Mouse (Mus musculus): Measurements from ENCODE around the gene Msi2.

Msi2 gene

GRCm38 (mm10) chr11:88614527-88615305 is 103.6 kb downstream of the Msi2 start:
- no peak for DNase-seq (ENCODE audit: low read depth, low spot score)

DNA sequence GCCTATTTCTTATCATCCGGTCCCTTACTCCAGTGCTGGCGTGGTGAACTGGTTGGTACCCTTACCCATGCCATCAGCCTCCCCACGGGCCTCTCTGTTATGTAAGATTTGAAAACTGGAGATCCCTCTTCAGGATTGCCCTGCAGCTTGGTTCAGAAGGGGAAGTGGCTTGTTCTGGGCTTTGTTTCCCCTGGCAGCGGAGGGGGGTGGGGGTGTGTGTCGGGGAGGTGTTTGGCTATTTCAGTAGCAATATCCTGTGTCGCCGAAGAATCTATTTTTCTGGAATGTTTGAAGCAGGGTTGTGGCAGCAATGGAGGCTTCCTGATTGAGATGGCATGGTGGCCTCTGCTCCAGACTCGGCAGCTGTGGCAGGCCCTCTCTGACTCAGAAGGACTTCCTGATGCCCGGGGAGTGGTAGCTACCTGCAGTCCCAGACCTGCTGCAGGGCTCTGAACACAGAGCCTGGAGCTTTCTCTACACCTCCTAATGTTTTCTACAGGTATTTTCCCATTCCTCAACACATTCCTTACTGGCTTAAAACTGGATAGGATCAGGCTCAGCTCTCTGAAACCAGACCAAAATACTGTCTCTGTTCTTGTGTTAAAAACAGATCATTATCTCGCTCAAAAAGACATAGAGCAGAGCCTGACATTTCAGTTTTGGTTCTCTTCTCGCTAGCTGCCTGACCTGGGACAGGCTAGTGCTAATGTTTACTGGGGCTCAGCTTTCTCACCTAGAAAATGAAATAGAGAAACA is 104.4 kb downstream of the Msi2 start:
- no peak for DNase-seq (ENCODE audit: low read depth, low spot score)

- no peak for DNase-seq (ENCODE audit: low read depth, low spot score)
Observed at GRCm38 (mm10) chr11:88613008-88613407, 105.3 kb downstream of the Msi2 start.

DNA sequence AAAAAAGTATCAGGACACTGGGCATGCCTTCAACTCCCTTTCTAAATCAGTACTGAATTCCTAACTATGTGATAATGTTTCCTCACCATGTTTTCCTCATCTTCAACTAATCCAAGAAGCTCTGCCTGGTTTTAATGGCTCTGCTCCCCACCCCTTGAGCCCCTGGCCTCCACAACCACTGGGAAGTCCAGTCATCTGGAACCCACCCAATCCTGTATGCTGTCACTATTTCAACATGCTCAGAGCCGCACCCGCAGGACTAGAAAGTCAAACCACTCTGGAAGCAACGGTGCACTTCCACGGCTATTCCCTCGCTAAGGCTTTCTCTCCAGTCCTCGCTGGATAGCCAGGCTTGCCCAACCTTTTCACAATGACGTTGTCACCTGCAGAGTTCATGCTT is 106.2 kb downstream of the Msi2 start:
- DNase-seq (ENCODE audit: low read depth, low spot score), result no peak

- no peak for DNase-seq (ENCODE audit: low read depth, low spot score)
Observed at GRCm38 (mm10) chr11:88610809-88611208, 107.5 kb downstream of the Msi2 start.

DNA sequence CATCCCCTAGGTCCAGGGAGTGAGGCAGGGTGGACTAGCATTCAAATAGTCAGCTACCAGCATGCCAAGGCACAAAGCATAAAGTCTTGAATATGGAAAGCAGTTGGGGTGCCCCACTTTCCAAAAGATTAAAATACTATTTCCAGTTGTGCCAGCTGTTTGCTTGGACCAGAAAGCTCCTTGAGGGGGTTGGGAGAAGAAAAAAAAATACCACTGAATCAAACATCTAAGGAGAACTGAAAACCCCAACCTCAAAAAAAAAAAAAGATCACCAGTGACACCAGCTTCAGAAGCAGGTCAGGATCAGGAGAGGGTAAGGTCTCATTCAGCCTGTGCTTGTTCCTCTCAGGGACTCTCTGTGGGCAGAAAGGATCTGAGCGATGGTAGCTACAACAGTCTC is 108.2 kb downstream of the Msi2 start:
- no peak for DNase-seq (ENCODE audit: low read depth, low spot score)

- no peak for DNase-seq (ENCODE audit: low read depth, low spot score)
Observed at GRCm38 (mm10) chr11:88608584-88608983, 109.7 kb downstream of the Msi2 start.

DNA sequence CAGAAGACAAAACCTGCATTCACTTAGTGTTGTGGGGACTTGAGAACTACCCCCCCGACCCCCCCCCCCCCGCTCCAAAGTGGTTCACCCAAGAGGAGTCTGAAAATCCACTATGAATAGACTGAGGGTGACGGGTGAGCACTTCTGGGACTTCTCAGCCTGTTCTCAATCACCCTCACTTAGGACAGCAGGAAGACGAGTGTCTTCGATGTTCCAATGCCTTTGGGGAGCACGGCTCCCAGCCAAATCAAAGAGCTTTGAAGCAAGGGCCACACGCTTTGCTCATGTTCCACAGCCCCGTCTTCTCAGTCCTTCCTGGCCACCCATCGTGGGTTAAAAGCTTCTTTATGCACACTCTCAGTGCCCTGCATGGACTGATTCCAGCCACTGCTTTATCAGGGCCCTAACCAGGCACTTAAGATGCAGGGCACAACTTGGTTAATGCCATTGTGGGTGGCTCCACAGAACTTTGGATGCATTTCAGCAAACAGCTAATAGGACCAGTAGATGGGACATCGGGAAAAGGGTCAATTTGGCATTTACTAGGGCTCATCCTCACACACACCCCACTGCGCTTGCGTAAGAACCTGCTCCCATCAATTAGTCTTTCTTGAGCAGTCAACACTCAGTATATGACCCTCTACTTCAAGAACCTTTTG is 110.5 kb downstream of the Msi2 start:
- no peak for DNase-seq (ENCODE audit: low read depth, low spot score)

GRCm38 (mm10) chr11:88605771-88606170 is 112.5 kb downstream of the Msi2 start:
- no peak for DNase-seq (ENCODE audit: low read depth, low spot score)

DNA sequence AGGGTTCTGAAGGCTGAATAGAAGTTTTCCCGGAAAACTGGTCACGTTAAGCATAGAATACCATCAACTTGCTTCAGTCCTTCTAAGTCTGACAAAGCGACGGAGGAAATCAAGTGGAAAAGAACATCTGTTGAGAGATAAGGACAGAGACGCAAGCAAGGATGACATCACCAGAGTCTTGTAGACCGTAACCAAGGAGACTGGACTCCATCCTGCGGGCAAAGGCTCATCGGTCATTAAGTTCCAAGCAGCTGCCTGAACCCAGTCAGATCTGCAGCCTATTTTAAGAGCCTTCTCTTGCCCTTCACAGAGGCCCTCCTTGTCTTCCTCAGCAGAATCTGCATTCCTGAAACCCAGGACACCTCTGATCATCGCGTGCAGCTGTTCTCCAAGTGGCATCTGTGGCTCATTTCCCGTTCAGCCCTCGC is 113.2 kb downstream of the Msi2 start:
- no peak for DNase-seq (ENCODE audit: low read depth, low spot score)

DNA sequence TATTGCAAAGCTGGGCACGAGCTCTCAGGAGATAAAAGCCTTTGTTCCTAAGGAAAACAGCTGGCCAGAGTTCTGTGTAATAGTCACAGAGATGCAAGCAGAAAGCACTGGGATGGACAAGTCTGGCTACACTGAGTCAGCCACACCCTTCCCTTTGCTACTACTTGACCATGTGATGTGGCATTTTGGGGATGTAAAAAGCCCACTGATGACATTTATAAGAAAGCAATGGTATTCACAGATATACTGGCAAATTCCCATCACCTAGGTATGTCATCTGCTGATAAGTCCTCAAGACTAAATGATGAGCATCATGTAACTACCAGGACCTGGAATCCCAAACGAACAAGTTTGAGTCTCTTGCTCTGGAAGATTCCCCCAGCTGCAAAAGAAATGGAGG is 113.7 kb downstream of the Msi2 start:
- no peak for DNase-seq (ENCODE audit: low read depth, low spot score)

GRCm38 (mm10) chr11:88603366-88603765 is 114.9 kb downstream of the Msi2 start:
- no peak for DNase-seq (ENCODE audit: low read depth, low spot score)

GRCm38 (mm10) chr11:88602471-88603120 is 115.7 kb downstream of the Msi2 start:
- DNase-seq (ENCODE audit: low read depth, low spot score), result no peak

DNA sequence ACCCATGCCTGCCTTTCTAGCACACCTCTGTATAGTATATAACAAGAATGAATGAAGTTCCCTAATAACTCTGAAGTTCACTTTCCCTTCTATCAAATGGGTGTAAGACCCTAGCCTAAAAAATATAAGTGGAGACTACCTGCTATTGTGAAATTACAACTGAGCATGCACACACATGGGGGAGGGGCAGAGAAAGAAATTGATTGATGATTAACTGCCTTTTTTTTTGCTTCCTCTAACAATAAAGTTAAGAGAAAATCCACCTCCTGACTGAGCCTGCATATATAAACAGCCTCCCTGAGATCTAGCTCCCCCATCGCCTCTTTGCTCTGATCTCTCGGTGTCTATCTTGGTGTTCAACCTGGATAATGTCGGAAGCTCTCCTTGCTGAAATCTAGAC is 118.1 kb downstream of the Msi2 start:
- no peak for DNase-seq (ENCODE audit: low read depth, low spot score)

DNA sequence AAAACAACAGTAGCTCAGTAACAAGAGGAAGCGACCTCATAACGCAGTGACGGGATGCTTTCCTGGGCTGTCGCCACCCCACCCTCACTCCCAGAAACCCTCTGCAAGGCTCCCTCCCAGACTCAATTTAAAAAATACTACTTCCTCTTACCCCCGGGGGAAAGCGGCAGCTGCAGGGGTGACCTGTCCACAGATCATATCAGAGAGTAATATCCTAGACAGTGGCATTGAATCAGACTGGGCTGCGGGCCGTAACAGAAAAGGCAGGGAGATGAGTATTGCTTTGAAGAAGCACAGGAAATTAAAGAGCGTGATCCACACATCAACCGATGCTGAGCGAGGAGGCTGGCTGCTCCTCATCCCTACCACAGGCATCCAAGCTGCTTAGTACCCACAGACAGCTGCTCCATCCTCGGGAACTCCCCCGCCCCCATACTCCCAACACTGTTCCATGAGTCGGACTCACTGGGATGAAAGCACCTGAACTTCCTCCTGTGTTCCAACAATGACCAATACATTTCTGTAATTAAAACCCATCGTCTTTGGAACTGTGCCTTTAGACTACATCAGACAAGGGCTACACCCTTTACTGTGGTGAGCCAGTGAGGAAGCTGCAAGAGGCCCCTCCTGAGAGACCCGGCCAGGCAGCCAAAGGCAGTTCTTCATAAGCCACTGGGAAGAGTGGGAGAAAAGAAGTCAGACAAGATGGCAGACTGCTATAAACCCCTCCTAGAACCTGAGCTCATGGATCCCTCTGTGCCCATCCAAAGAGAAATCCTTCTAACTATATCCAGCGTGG is 118.8 kb downstream of the Msi2 start:
- no peak for DNase-seq (ENCODE audit: low read depth, low spot score)

- DNase-seq (ENCODE audit: low read depth, low spot score), result no peak
Observed at GRCm38 (mm10) chr11:88598848-88599175, 119.5 kb downstream of the Msi2 start.

DNA sequence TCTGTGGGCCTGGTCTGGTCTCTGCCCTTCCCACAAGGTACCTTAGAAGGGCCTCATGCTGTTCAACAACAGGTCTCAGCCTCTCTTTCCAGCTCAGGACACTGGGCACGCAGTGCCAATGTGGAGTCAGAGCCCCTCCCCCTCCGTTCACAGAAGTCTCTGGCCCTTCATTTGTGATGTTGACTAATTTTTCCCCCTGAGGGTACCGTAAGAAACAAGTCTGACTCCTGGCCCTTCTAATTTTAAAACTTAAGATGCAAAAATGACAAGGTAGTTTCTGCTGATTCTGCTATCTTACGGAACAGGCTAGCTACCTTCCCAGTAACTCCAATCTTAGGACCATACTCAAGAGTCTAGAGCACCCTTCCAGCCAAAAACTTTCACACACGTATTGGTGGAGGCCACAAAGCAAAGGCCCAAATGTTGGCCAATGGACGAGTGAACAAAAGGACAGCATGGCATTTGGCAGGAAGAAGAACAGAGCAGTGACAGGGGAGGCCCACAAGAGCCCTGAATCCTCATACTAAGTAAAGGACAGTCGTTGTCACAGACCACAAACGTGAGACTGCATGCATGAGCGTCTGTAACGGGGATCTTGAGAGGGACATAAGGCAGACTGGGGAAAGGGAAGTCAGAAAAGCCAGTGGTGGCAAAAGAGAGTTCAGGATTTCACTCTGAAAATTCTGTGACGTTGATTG is 120.0 kb downstream of the Msi2 start:
- no peak for DNase-seq (ENCODE audit: low read depth, low spot score)

DNA sequence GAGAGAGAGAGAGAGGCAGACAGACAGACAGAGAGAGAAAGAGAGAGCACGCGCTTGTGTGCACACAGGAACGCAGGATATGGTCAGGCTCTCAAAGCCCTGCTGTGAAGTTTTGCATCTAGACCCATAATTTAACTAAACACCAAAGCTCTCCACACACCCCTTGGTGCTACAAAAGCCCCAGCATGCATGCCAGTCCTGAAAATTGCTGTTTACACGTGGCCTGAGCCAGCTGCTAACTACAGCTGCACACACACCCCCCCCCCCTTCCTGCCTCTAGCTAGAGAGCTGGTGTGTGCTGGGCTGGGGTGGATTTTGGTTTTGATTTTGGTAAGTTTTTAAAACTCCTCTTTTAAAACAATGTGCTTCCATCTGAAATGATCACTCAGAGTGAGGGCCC is 122.7 kb downstream of the Msi2 start:
- no peak for DNase-seq (ENCODE audit: low read depth, low spot score)

DNA sequence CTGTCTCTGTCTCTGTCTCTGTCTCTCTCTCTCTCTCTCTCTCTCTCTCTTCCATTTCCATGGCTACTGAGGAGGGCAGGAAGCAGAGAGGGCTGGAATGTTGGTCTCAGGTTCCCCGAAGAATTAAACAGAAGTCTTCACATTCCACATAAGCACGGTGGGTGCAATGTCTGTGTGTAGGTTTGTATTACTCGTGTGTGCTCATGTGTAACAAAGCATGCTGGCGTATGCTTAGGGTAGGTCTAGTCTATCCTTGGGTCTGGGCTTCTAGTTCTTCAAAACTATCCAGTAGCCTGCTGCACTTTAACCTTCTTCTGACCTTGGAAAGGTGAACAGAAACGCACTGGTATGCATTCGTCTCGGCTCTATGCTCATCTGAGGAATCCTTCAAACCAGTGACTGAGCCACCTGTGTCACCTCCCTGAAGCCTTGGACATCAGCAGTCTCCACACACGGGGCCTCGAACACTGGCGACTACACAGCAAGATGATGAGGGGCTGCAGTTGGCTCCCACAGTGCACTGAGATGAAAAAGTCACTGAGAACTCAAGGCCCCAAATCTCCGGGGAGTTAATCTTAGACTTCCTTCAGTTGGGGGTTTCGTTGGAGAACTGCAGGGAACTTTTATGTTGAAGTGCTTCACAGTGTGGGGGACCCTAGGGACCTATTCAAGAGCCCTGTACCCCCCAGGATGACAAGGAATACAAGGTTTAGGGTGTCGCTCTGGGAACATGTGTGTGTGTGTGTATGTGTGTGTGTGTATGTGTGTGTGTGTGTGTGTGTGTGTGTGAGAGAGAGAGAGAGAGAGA is 123.3 kb downstream of the Msi2 start:
- DNase-seq (ENCODE audit: low read depth, low spot score), result no peak

DNA sequence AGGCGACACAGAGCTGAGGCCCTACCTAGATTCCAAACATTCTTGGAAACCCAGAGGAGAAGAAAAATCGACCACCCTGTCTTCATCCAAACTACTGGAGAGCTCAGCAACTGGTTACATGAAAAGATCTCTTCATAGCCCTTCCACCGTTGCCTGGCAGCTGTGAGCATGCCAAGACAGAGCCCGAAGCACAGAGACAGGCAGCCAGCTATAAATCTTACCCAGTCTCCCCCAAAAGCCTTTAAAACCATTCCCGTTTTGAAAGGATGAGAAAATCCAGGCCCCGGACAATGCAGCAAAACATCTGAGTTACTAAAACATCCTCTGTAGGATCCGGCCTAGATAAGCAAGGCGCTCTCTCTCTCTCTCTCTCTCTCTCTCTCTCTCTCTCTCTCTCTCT is 124.3 kb downstream of the Msi2 start:
- peak; percentile 55 for DNase-seq (ENCODE audit: low read depth, low spot score)
